Mouse (Mus musculus): ENCODE results near the gene Gm20547.
A peak's percentile ranks its signal among the peaks of the same experiment; 100 is the strongest.

Gm20547 gene

GRCm38 (mm10) chr17:34896366-34896765 lies 14.5 kb upstream of the Gm20547 start:
- DNase-seq (ENCODE audit: low spot score in 2 of 2): no peak

GRCm38 (mm10) chr17:34895724-34896123 lies 13.9 kb upstream of the Gm20547 start:
- no peak for DNase-seq (ENCODE audit: low spot score in 2 of 2)

- DNase-seq (ENCODE audit: low spot score in 2 of 2): peak; percentile 26 to 61
These were observed 13.1 kb upstream of the Gm20547 start for GRCm38 (mm10) chr17:34894801-34895530.

GRCm38 (mm10) chr17:34894074-34894597 lies 12.3 kb upstream of the Gm20547 start:
- peak; percentile 76 to 92 for DNase-seq (ENCODE audit: low spot score in 2 of 2)

- DNase-seq (ENCODE audit: low spot score in 2 of 2): no peak
These were observed 11.4 kb upstream of the Gm20547 start for GRCm38 (mm10) chr17:34893072-34893824.

- DNase-seq (ENCODE audit: low spot score in 2 of 2): no peak
These were observed 9.5 kb upstream of the Gm20547 start for GRCm38 (mm10) chr17:34891377-34891776.

- DNase-seq (ENCODE audit: low spot score in 2 of 2): no peak
These were observed 8.4 kb upstream of the Gm20547 start for GRCm38 (mm10) chr17:34890074-34890743.

- DNase-seq (ENCODE audit: low spot score in 2 of 2): no peak
These were observed 6.1 kb upstream of the Gm20547 start for GRCm38 (mm10) chr17:34887942-34888341.

GRCm38 (mm10) chr17:34885615-34886014 lies 3.8 kb upstream of the Gm20547 start:
- no peak for DNase-seq (ENCODE audit: low spot score in 2 of 2)

- no peak for DNase-seq (ENCODE audit: low spot score in 2 of 2)
These were observed 2.9 kb upstream of the Gm20547 start for GRCm38 (mm10) chr17:34884704-34885103.

GRCm38 (mm10) chr17:34883332-34883731 lies 1.5 kb upstream of the Gm20547 start:
- no peak for DNase-seq (ENCODE audit: low spot score in 2 of 2)

- no peak for DNase-seq (ENCODE audit: low spot score in 2 of 2)
These were observed 676 bp downstream of the Gm20547 start for GRCm38 (mm10) chr17:34881166-34881565.

- DNase-seq (ENCODE audit: low spot score in 2 of 2): no peak
These were observed 2.4 kb downstream of the Gm20547 start, which contains the start of gene Zbtb12 for GRCm38 (mm10) chr17:34879336-34879879. Gene Zbtb12 (plus strand): TSS chr17:34879483.

- DNase-seq (ENCODE audit: low spot score in 2 of 2): no peak
These were observed 7.5 kb downstream of the Gm20547 start for GRCm38 (mm10) chr17:34874321-34874720.

GRCm38 (mm10) chr17:34865981-34866380 lies 15.9 kb downstream of the Gm20547 start:
- DNase-seq (ENCODE audit: low spot score in 2 of 2): no peak

GRCm38 (mm10) chr17:34862416-34863081 lies 19.3 kb downstream of the Gm20547 start, which contains the start of gene Cfb:
Gene Cfb (minus strand): TSS chr17:34862518.
- DNase-seq (ENCODE audit: low spot score in 2 of 2): no peak

GRCm38 (mm10) chr17:34861704-34862415 lies 20.0 kb downstream of the Gm20547 start:
- DNase-seq (ENCODE audit: low spot score in 2 of 2): no peak

- DNase-seq (ENCODE audit: low spot score in 2 of 2): no peak
These were observed 21.3 kb downstream of the Gm20547 start for GRCm38 (mm10) chr17:34860514-34860913.

GRCm38 (mm10) chr17:34858670-34859069 lies 23.2 kb downstream of the Gm20547 start:
- DNase-seq (ENCODE audit: low spot score in 2 of 2): no peak

- peak; percentile 19 to 72 for DNase-seq (ENCODE audit: low spot score in 2 of 2)
These were observed 26.0 kb downstream of the Gm20547 start for GRCm38 (mm10) chr17:34855825-34856224.

- DNase-seq (ENCODE audit: low spot score in 2 of 2): no peak
These were observed 27.1 kb downstream of the Gm20547 start for GRCm38 (mm10) chr17:34854761-34855160.

All from spleen, postnatal 10 days (tissue).